Mouse (Mus musculus) midbrain, embryonic 13.5 days (tissue): ENCODE measurements around the gene Tcf19. TPM values are rescaled to one million over a fixed set of nuclear protein-coding genes. Genes with fewer than 3 reads are reported as not detected.
"Not testable (repeated sequence)": the region's sequence is repeated elsewhere in the genome, so short reads cannot be mapped to it uniquely, and the experiment has no call there.

Experiments
- ATAC-seq: fragments of 200-750 bp; cut with Nextera tagmentation; 2 replicates; pipeline ENCODE4 v1.8.0; 2017; ENCODE audit warnings: mild to moderate bottlenecking, moderate TSS enrichment, moderate library complexity
- H3K27ac ChIP-seq: fragments of 300-500 bp; sonication (generic); 2 replicates; pipeline ENCODE4 v1.5.1; 2015; ENCODE audit warnings: inconsistent platforms, mild to moderate bottlenecking, moderate library complexity
- H3K27me3 ChIP-seq: fragments of 300-500 bp; sonication (generic); 2 replicates; pipeline ENCODE4 v1.6.1; 2015; ENCODE audit warnings: mild to moderate bottlenecking, inconsistent platforms
- H3K36me3 ChIP-seq: fragments of 300-500 bp; sonication (generic); 2 replicates; pipeline ENCODE4 v1.6.1; 2015; ENCODE audit warnings: mild to moderate bottlenecking, inconsistent platforms
- H3K4me1 ChIP-seq: fragments of 300-500 bp; sonication (generic); replicated peaks from 2 replicates; pipeline ENCODE4 v1.6.1; 2015; ENCODE audit warnings: inconsistent platforms
- H3K4me2 ChIP-seq: fragments of 300-500 bp; sonication (generic); replicated peaks from 2 replicates; pipeline ENCODE4 v1.6.1; 2015; ENCODE audit warnings: moderate library complexity, mild to moderate bottlenecking, inconsistent platforms
- H3K4me3 ChIP-seq: fragments of 300-500 bp; sonication (generic); replicated peaks from 2 replicates; pipeline ENCODE4 v1.5.1; 2015; ENCODE audit warnings: mild to moderate bottlenecking, inconsistent platforms
- H3K9ac ChIP-seq: fragments of 300-500 bp; sonication (generic); replicated peaks from 2 replicates; pipeline ENCODE4 v1.6.1; 2015; ENCODE audit warnings: mild to moderate bottlenecking, inconsistent platforms
- H3K9me3 ChIP-seq: fragments of 300-500 bp; sonication (generic); 2 replicates; pipeline ENCODE4 v1.6.1; 2016; ENCODE audit warnings: mild to moderate bottlenecking, inconsistent platforms
- WGBS: fragments of 180-500 bp; shearing (Covaris S2); methylation state at CpG from one replicate; pipeline ENCODE4 v1.1.7; 2015; 5-methylcytosine and 5-hydroxymethylcytosine counted together
- polyA plus RNA-seq: library from polyadenylated mRNA; unstranded; fragments of >200 nt; fragmentation: Nextera tagmentation; extraction: Ambion mirVana; gene quantifications from 2 replicates; pipeline ENCODE4 v1.2.1, GENCODE M21; 2015

The Tcf19 gene
- polyA plus RNA-seq, 1 experiment from 2014 or later = 23.2 TPM

GRCm38 (mm10) chr17:35468936-35469335 lies 47.7 kb downstream of the Tcf19 start:
- not testable (repeated sequence) for H3K27ac ChIP-seq, ATAC-seq, H3K9ac ChIP-seq, H3K9me3 ChIP-seq, H3K4me3 ChIP-seq, H3K4me2 ChIP-seq, H3K36me3 ChIP-seq
- H3K27me3 ChIP-seq = peaks cover 30% of the 10 kb centered on the region
- WGBS = 63% methylated on average over 3 of the region's 3 CpGs
- peaks cover 11% of the 10 kb centered on the region for H3K4me1 ChIP-seq

GRCm38 (mm10) chr17:35465651-35466050 lies 51.0 kb downstream of the Tcf19 start:
- not testable (repeated sequence) for H3K9ac ChIP-seq, H3K4me2 ChIP-seq, H3K36me3 ChIP-seq, H3K4me3 ChIP-seq, ATAC-seq, H3K27ac ChIP-seq, H3K9me3 ChIP-seq, H3K4me1 ChIP-seq
- 10% methylated on average over 8 of the region's 8 CpGs for WGBS
- H3K27me3 ChIP-seq = peaks cover 24% of the 10 kb centered on the region

Other genes starting within 250 kb of the Tcf19 start
- 0.11 and 0.17 TPM in 2 replicates for gene H2-Q1, start 196.4 kb downstream of the Tcf19 start, polyA plus RNA-seq
- gene H2-Q2, start 174.6 kb downstream of the Tcf19 start, polyA plus RNA-seq = 0.26 and 0.30 TPM in 2 replicates
- 1.00 and 1.3 TPM in 2 replicates for gene H2-Q4, start 137.2 kb downstream of the Tcf19 start, polyA plus RNA-seq
- 0.17 TPM in 2 replicates for gene H2-Q6, start 92.0 kb downstream of the Tcf19 start, polyA plus RNA-seq
- 2.5 TPM in 2 replicates for gene H2-Q7, start 77.7 kb downstream of the Tcf19 start, polyA plus RNA-seq
- gene H2-Q10, start 46.7 kb downstream of the Tcf19 start, polyA plus RNA-seq = 0.09 and 0.69 TPM in 2 replicates
- not detected in 2 replicates for gene Pou5f1, start 10.8 kb downstream of the Tcf19 start, polyA plus RNA-seq
- gene Cchcr1, start 276 bp upstream of the Tcf19 start, polyA plus RNA-seq = 6.5 and 8.4 TPM in 2 replicates
- gene Psors1c2, start 16.4 kb upstream of the Tcf19 start, polyA plus RNA-seq = 0.73 and 1.1 TPM in 2 replicates
- 0.06 and 0.11 TPM in 2 replicates for gene Cdsn, start 35.3 kb upstream of the Tcf19 start, polyA plus RNA-seq
- gene 2300002M23Rik, start 50.6 kb upstream of the Tcf19 start, polyA plus RNA-seq = not detected in 2 replicates
- not detected in 2 replicates for gene Sfta2, start 84.7 kb upstream of the Tcf19 start, polyA plus RNA-seq
- not detected in 2 replicates for gene Gm9573, start 109.8 kb upstream of the Tcf19 start, polyA plus RNA-seq
- gene Mucl3, start 126.9 kb upstream of the Tcf19 start, polyA plus RNA-seq = not detected in 2 replicates
- gene Vars2, start 150.8 kb upstream of the Tcf19 start, polyA plus RNA-seq = 13.0 and 15.1 TPM in 2 replicates
- 31.5 and 32.0 TPM in 2 replicates for gene Gtf2h4, start 156.9 kb upstream of the Tcf19 start, polyA plus RNA-seq
- 163 and 187 TPM in 2 replicates for gene Ddr1, start 187.8 kb upstream of the Tcf19 start, polyA plus RNA-seq